Mouse (Mus musculus): Measurements from ENCODE around the gene Pde3a.

DNA sequence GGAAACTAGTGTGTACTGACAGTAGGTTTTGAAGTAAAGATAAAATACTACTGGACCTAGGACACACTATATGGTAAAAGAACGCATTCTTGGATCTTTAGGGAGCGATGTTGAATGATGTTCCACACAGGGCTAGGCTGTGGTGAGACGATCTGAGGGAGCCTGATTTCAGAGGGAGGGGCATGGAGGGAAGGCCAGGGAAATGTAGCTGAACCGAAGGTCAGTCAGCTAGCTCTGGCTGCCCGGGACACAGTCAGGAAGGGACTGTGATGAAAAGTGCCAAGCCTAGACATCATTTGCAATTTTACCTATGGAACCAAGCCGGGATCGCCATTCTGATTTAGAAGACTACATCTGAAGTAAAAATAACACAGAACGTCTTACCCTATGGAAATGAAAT is 7.8 kb downstream of the Pde3a start:
- TF ChIP-seq POLR2A (IDR thresholded peaks at IDR 0.05; ENCODE audit: insufficient read depth, low read length): no peak
- TF ChIP-seq CTCF (IDR thresholded peaks at IDR 0.05; ENCODE audit: low read depth, low read length): no peak
- TF ChIP-seq EP300 (IDR thresholded peaks at IDR 0.05; ENCODE audit: insufficient read depth, low read depth, low read length): no peak

All from ES-Bruce4 (cell line).